Mouse (Mus musculus) liver, embryonic 13.5 days (tissue): Measurements from ENCODE around the gene Map4k1. TPM values are rescaled to one million over a fixed set of nuclear protein-coding genes. Genes with fewer than 3 reads are reported as not detected.
A peak's percentile ranks its signal among the peaks of the same experiment; 100 is the strongest.

Source experiments
- ATAC-seq: fragments of 200-750 bp; cut with Nextera tagmentation; 2 replicates; pipeline ENCODE4 v1.8.0; 2017; ENCODE audit warnings: low read depth, mild to moderate bottlenecking, moderate number of reproducible peaks, moderate library complexity
- DNase-seq: peaks from one replicate; pipeline ENCODE4 v3.0.0; 2022
- H3K27ac ChIP-seq: fragments of 300-500 bp; sonication (generic); 2 replicates; pipeline ENCODE4 v1.5.1; 2015; ENCODE audit warnings: moderate library complexity, mild to moderate bottlenecking, inconsistent platforms
- H3K27me3 ChIP-seq: fragments of 300-500 bp; sonication (generic); 2 replicates; pipeline ENCODE4 v1.6.1; 2015; ENCODE audit warnings: mild to moderate bottlenecking, inconsistent platforms
- H3K36me3 ChIP-seq: fragments of 300-500 bp; sonication (generic); 2 replicates; pipeline ENCODE4 v1.6.1; 2015; ENCODE audit warnings: mild to moderate bottlenecking, inconsistent platforms
- H3K4me1 ChIP-seq: fragments of 300-500 bp; sonication (generic); replicated peaks from 2 replicates; pipeline ENCODE4 v1.6.1; 2015; ENCODE audit warnings: inconsistent platforms
- H3K4me2 ChIP-seq: fragments of 300-500 bp; sonication (generic); 2 replicates; pipeline ENCODE4 v1.6.1; 2015; ENCODE audit warnings: inconsistent platforms, mild to moderate bottlenecking, moderate library complexity
- H3K4me3 ChIP-seq: fragments of 300-500 bp; sonication (generic); replicated peaks from 2 replicates; pipeline ENCODE4 v1.5.1; 2015; ENCODE audit warnings: mild to moderate bottlenecking, inconsistent platforms
- H3K9ac ChIP-seq: fragments of 300-500 bp; sonication (generic); 2 replicates; pipeline ENCODE4 v1.6.1; 2015; ENCODE audit warnings: mild to moderate bottlenecking, inconsistent platforms
- H3K9me3 ChIP-seq: fragments of 300-500 bp; sonication (generic); replicated peaks from 2 replicates; pipeline ENCODE4 v1.6.1; 2016; ENCODE audit warnings: inconsistent platforms
- WGBS: fragments of 180-500 bp; shearing (Covaris S2); methylation state at CpG from one replicate; pipeline ENCODE4 v1.1.7; 2015; ENCODE audit not compliant: insufficient replicate concordance; 5-methylcytosine and 5-hydroxymethylcytosine counted together
- polyA plus RNA-seq: library from polyadenylated mRNA; unstranded; fragments of >200 nt; fragmentation: Nextera tagmentation; extraction: Ambion mirVana; gene quantifications from 2 replicates; pipeline ENCODE4 v1.2.1, GENCODE M21; 2015

The Map4k1 gene
- polyA plus RNA-seq, 1 experiment from 2014 or later, result 29.1 TPM

- peaks cover 59% of the 10 kb centered on the region for H3K36me3 ChIP-seq
- H3K27ac ChIP-seq, result peak overlapping the region; percentile 81
- peak overlapping the region; percentile 11; the same call in 1 of the 2 replicates for H3K9ac ChIP-seq
- H3K4me2 ChIP-seq, result 0 out of 2 replicates have a peak overlapping the region, but pooled peaks have one; percentile 26
- peaks cover 98% of the 10 kb centered on the region for H3K4me1 ChIP-seq
- DNase-seq, result no peak
- whole genome bisulfite sequencing, result 56% methylated on average over 10 of the region's 10 CpGs
- no peaks in the 10 kb centered on the region for H3K27me3 ChIP-seq
- ATAC-seq, result peak; percentile 39
- no peak overlapping the region for H3K4me3 ChIP-seq
- H3K9me3 ChIP-seq, result no peaks in the 10 kb centered on the region
Measured at GRCm38 (mm10) chr7:28945416-28946270, 36.2 kb upstream of the Map4k1 start.

- DNase-seq (no peak), ATAC-seq (peak; percentile 65)
- Histone ChIP-seq H3K4me2 (peak overlapping the region; percentile 26), H3K9ac (peak overlapping the region; percentile 46), H3K36me3 (peaks cover 61% of the 10 kb centered on the region), H3K27ac (peak overlapping the region; percentile 81), H3K9me3 (no peaks in the 10 kb centered on the region), H3K27me3 (no peaks in the 10 kb centered on the region), H3K4me1 (peaks cover 98% of the 10 kb centered on the region), H3K4me3 (no peak overlapping the region)
- 11% methylated on average over 1 of the region's 1 CpGs for WGBS
Measured at GRCm38 (mm10) chr7:28946271-28946610, 35.6 kb upstream of the Map4k1 start.

GRCm38 (mm10) chr7:28948746-28949145 lies 33.1 kb upstream of the Map4k1 start:
- no peaks in the 10 kb centered on the region for H3K9me3 ChIP-seq
- WGBS, result 87% methylated on average over 7 of the region's 7 CpGs
- DNase-seq (no peak), ATAC-seq (no peak)
- H3K27ac ChIP-seq, result 0 out of 2 replicates have a peak overlapping the region, but pooled peaks have one; percentile 16
- peaks cover 98% of the 10 kb centered on the region for H3K4me1 ChIP-seq
- peaks cover 51% of the 10 kb centered on the region for H3K36me3 ChIP-seq
- H3K4me2 ChIP-seq, result no peak overlapping the region
- no peaks in the 10 kb centered on the region for H3K27me3 ChIP-seq
- no peak overlapping the region for H3K4me3 ChIP-seq
- peak overlapping the region; percentile 20; the same call in 1 of the 2 replicates for H3K9ac ChIP-seq

- Histone ChIP-seq H3K9ac (no peak overlapping the region), H3K4me2 (no peak overlapping the region), H3K27me3 (no peaks in the 10 kb centered on the region), H3K9me3 (no peaks in the 10 kb centered on the region), H3K27ac (0 out of 2 replicates have a peak overlapping the region, but pooled peaks have one; percentile 15), H3K4me1 (peaks cover 100% of the 10 kb centered on the region), H3K36me3 (peaks cover 48% of the 10 kb centered on the region), H3K4me3 (no peak overlapping the region)
- ATAC-seq, result no peak
- 71% methylated on average over 2 of the region's 2 CpGs for WGBS
- no peak for DNase-seq
Measured at GRCm38 (mm10) chr7:28949298-28949697, 32.6 kb upstream of the Map4k1 start.

- ATAC-seq, result no peak
- WGBS, result 82% methylated on average over 10 of the region's 10 CpGs
- peaks cover 57% of the 10 kb centered on the region for H3K36me3 ChIP-seq
- no peaks in the 10 kb centered on the region for H3K9me3 ChIP-seq
- H3K4me1 ChIP-seq, result peaks cover 100% of the 10 kb centered on the region
- H3K27ac ChIP-seq, result peak overlapping the region; percentile 92; the same call in 1 of the 2 replicates
- H3K4me2 ChIP-seq, result no peak overlapping the region
- no peak overlapping the region for H3K4me3 ChIP-seq
- DNase-seq, result no peak
- no peaks in the 10 kb centered on the region for H3K27me3 ChIP-seq
- H3K9ac ChIP-seq, result peak overlapping the region; percentile 14; the same call in 1 of the 2 replicates
Measured at GRCm38 (mm10) chr7:28950346-28951037, 31.4 kb upstream of the Map4k1 start.

- peak overlapping the region; percentile 92 for H3K27ac ChIP-seq
- H3K27me3 ChIP-seq, result no peaks in the 10 kb centered on the region
- 80% methylated on average over 2 of the region's 2 CpGs for WGBS
- DNase-seq, result no peak
- ATAC-seq, result no peak
- peaks cover 59% of the 10 kb centered on the region for H3K36me3 ChIP-seq
- no peak overlapping the region for H3K9ac ChIP-seq
- no peaks in the 10 kb centered on the region for H3K9me3 ChIP-seq
- H3K4me2 ChIP-seq, result no peak overlapping the region
- H3K4me3 ChIP-seq, result no peak overlapping the region
- peaks cover 100% of the 10 kb centered on the region for H3K4me1 ChIP-seq
Measured at GRCm38 (mm10) chr7:28951764-28952163, 30.1 kb upstream of the Map4k1 start.

- H3K4me2 ChIP-seq, result peak overlapping the region; percentile 64
- WGBS, result 63% methylated on average over 3 of the region's 3 CpGs
Measured at GRCm38 (mm10) chr7:28952786-28953185, 29.1 kb upstream of the Map4k1 start.

GRCm38 (mm10) chr7:28953476-28954376 lies 28.1 kb upstream of the Map4k1 start:
- 11% methylated on average over 2 of the region's 2 CpGs for WGBS
- H3K27ac ChIP-seq, result peak overlapping the region; percentile 92
- peaks cover 100% of the 10 kb centered on the region for H3K4me1 ChIP-seq
- DNase-seq, result peak; percentile 72
- peak; percentile 91 for ATAC-seq
- no peaks in the 10 kb centered on the region for H3K27me3 ChIP-seq
- no peaks in the 10 kb centered on the region for H3K9me3 ChIP-seq
- peak overlapping the region; percentile 33 for H3K4me3 ChIP-seq
- peaks cover 41% of the 10 kb centered on the region for H3K36me3 ChIP-seq
- H3K9ac ChIP-seq, result peak overlapping the region; percentile 53
- peak overlapping the region; percentile 64 for H3K4me2 ChIP-seq

More at GRCm38 (mm10) chr7:28952786-28953185, 29.1 kb upstream of the Map4k1 start:
- peaks cover 49% of the 10 kb centered on the region for H3K36me3 ChIP-seq
- no peaks in the 10 kb centered on the region for H3K9me3 ChIP-seq
- H3K4me1 ChIP-seq, result peaks cover 100% of the 10 kb centered on the region
- no peaks in the 10 kb centered on the region for H3K27me3 ChIP-seq
- peak overlapping the region; percentile 92 for H3K27ac ChIP-seq
- H3K4me3 ChIP-seq, result no peak overlapping the region
- H3K9ac ChIP-seq, result peak overlapping the region; percentile 53; the same call in 1 of the 2 replicates
- DNase-seq (no peak), ATAC-seq (no peak)

GRCm38 (mm10) chr7:28954773-28955172 lies 27.1 kb upstream of the Map4k1 start:
- Histone ChIP-seq H3K36me3 (peaks cover 34% of the 10 kb centered on the region), H3K4me1 (peaks cover 100% of the 10 kb centered on the region), H3K4me2 (peak overlapping the region; percentile 64), H3K4me3 (no peak overlapping the region), H3K27me3 (no peaks in the 10 kb centered on the region), H3K9me3 (no peaks in the 10 kb centered on the region), H3K27ac (peak overlapping the region; percentile 92), H3K9ac (peak overlapping the region; percentile 28)
- DNase-seq (no peak), ATAC-seq (no peak)
- WGBS, result 76% methylated on average over 4 of the region's 4 CpGs

- H3K4me2 ChIP-seq, result peak overlapping the region; percentile 64; the same call in 1 of the 2 replicates
- DNase-seq, result no peak
- no peak overlapping the region for H3K4me3 ChIP-seq
- no peaks in the 10 kb centered on the region for H3K9me3 ChIP-seq
- ATAC-seq, result no peak
- WGBS, result 73% methylated on average over 5 of the region's 5 CpGs
- H3K27ac ChIP-seq, result peak overlapping the region; percentile 92
- H3K9ac ChIP-seq, result peak overlapping the region; percentile 28
- peaks cover 32% of the 10 kb centered on the region for H3K36me3 ChIP-seq
- H3K27me3 ChIP-seq, result no peaks in the 10 kb centered on the region
- peaks cover 100% of the 10 kb centered on the region for H3K4me1 ChIP-seq
Measured at GRCm38 (mm10) chr7:28955295-28955897, 26.5 kb upstream of the Map4k1 start.
